Mouse (Mus musculus): ENCODE data around the gene Fetub. TPM values are rescaled to one million over a fixed set of nuclear protein-coding genes. Genes with fewer than 3 reads are reported as not detected.

The Fetub gene
- total and polyA plus RNA-seq, 3 experiments = 0.42 to 15.8 (median 1.0) TPM

DNA sequence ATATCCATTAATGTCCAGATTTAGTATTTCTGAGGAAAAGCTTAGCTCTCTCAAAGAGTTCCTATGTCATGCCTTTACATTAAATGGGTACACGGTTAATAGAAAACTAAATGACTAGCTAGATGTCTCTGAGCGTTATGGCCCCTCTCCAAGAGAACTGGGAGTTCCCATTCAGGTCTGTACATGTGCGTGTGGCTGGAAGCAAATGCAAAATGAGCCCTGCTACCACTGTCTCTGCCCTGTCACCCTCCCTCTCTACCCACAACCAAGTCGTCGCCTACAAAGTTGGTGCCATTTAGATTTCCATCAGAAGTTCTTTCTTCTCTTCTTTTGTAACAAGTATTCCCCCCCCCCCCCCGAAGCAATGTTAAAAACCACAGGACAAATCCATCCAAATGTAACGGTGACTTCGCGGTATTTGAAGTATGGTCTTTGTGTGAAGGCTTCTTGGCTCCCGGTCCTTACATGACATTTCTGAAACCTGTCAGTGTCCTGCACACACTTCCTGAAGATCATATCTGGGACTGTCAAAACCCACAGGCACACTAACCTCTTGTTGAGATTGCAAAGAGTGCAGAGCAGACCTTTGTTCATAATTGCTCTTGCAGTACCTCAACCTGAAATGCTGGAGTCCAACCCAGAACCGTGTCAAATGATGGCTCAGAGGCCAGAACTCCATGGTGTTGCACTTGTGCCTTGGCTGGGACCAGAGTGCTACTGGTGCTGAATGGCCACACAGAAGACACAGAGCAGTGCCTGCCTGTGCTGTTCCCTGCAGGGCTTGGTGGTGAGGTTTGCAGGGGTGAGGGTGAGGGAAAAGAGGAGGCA, 27.2 kb upstream of the Fetub start, which contains the start of gene Ahsg:
TSS of gene Ahsg (plus strand) at position 595 of the 828 bp plus-strand sequence.
- no peaks in the 10 kb centered on the region for H3K79me2 ChIP-seq (replicated peaks; ENCODE audit: control insufficient read depth, extremely low read depth, insufficient read depth, poor library complexity, severe bottlenecking)
- H3K4me2 ChIP-seq (ENCODE audit: insufficient read depth, low read depth, poor library complexity, severe bottlenecking) = no peak within 1 kb of the TSS
- no peak within 1 kb of the TSS for H3K4me3 ChIP-seq (replicated peaks in 1 of 3; ENCODE audit: low read depth in 2 of 3, low read length in 2 of 3, poor library complexity in 1 of 3)
- no peaks in the 10 kb centered on the region for H3K9me3 ChIP-seq (replicated peaks; ENCODE audit: low read length)
- H3K36me3 ChIP-seq (replicated peaks in 1 of 2; ENCODE audit: control insufficient read depth in 1 of 2, insufficient read depth in 1 of 2, low read length in 1 of 2) = no peaks in the 10 kb centered on the region
- H3K27me3 ChIP-seq (replicated peaks) = no peaks in the 10 kb centered on the region
- dilution Hi-C loops (cut with MboI; ENCODE audit: extremely low pct_ligation_motif_present, extremely low pct_unique_long_range_greater_than_20kb, low sequenced_read_pairs) = no loop called here
- H3K9ac ChIP-seq (ENCODE audit: insufficient read depth, low read depth) = no peak within 1 kb of the TSS
- in situ Hi-C loops (cut with MboI; ENCODE audit: low pct_ligation_motif_present, low pct_unique_long_range_greater_than_20kb, low sequenced_read_pairs) = loop anchor here (25.0 kb wide), 1 partner anchor 546 kb away; the partner anchor contains the start of gene Rtp1
- TF ChIP-seq NELFE (IDR thresholded peaks at IDR 0.05; ENCODE audit: low read depth, low read length) = no peak
- no peak for TF ChIP-seq ZMIZ1 (IDR thresholded peaks at IDR 0.05; ENCODE audit: low read depth, low read length)
- TF ChIP-seq IRF4 (IDR thresholded peaks at IDR 0.05; ENCODE audit: low read depth, low read length) = peak; percentile 41; the same call in 1 of the 2 replicates
- no peak for TF ChIP-seq ELF1 (IDR thresholded peaks at IDR 0.05; ENCODE audit: low read depth, low read length)
- TF ChIP-seq MYC (IDR thresholded peaks at IDR 0.05; ENCODE audit: low read depth, low read length) = no peak
- 0 out of 4 replicates have a peak, but pooled peaks cover 0 to 2% of the 10 kb centered on the region in 2 experiments for H3K4me1 ChIP-seq (ENCODE audit: control insufficient read depth in 1 of 2, insufficient read depth in 2 of 2)
- no peak within 1 kb of the TSS for H3K27ac ChIP-seq (ENCODE audit: insufficient read depth, low read depth)
- no peak for DNase-seq (ENCODE audit: extremely low read depth)

- TF ChIP-seq CHD2 (IDR thresholded peaks at IDR 0.05; ENCODE audit: low read length) (no peak), ZNF384 (IDR thresholded peaks at IDR 0.05; ENCODE audit: low read depth, low read length) (no peak), CHD1 (IDR thresholded peaks at IDR 0.05; ENCODE audit: low read depth, low read length) (no peak), MEF2A (IDR thresholded peaks at IDR 0.05; ENCODE audit: borderline replicate concordance, low read depth, low read length) (no peak), NELFE (IDR thresholded peaks at IDR 0.05; ENCODE audit: low read depth, low read length) (no peak), MAX (IDR thresholded peaks at IDR 0.05; ENCODE audit: low read length) (no peak), POLR2A (IDR thresholded peaks at IDR 0.05; ENCODE audit: low read depth, low read length) (no peak), ZC3H11A (IDR thresholded peaks at IDR 0.05; ENCODE audit: low read depth, low read length) (no peak), UBTF (IDR thresholded peaks at IDR 0.05; ENCODE audit: low read depth, low read length) (no peak), MAZ (IDR thresholded peaks at IDR 0.05; ENCODE audit: low read depth, low read length) (no peak), BHLHE40 (IDR thresholded peaks at IDR 0.05; ENCODE audit: low read depth, low read length) (no peak), USF2 (conservative IDR thresholded peaks at IDR 0.05; ENCODE audit: low read depth, low read length) (no peak)
- dilution Hi-C loops (cut with MboI; ENCODE audit: extremely low pct_ligation_motif_present, extremely low pct_unique_long_range_greater_than_20kb, low sequenced_read_pairs) = no loop called here
- Histone ChIP-seq H3K4me3 (replicated peaks in 1 of 3; ENCODE audit: low read depth in 2 of 3, low read length in 2 of 3, poor library complexity in 1 of 3) (no peak overlapping the region), H3K27ac (ENCODE audit: insufficient read depth, low read depth) (no peak overlapping the region), H3K4me2 (ENCODE audit: insufficient read depth, low read depth, poor library complexity, severe bottlenecking) (no peak overlapping the region), H3K79me2 (replicated peaks; ENCODE audit: control insufficient read depth, extremely low read depth, insufficient read depth, poor library complexity, severe bottlenecking) (no peaks in the 10 kb centered on the region), H3K9ac (ENCODE audit: insufficient read depth, low read depth) (no peak overlapping the region), H3K36me3 (replicated peaks in 1 of 2; ENCODE audit: control insufficient read depth in 1 of 2, insufficient read depth in 1 of 2, low read length in 1 of 2) (no peaks in the 10 kb centered on the region), H3K4me1 (ENCODE audit: control insufficient read depth in 1 of 2, insufficient read depth in 2 of 2) (0 out of 4 replicates have a peak, but pooled peaks cover 0 to 2% of the 10 kb centered on the region in 2 experiments), H3K9me3 (replicated peaks; ENCODE audit: low read length) (no peaks in the 10 kb centered on the region), H3K27me3 (replicated peaks) (no peaks in the 10 kb centered on the region)
- in situ Hi-C loops (cut with MboI; ENCODE audit: low pct_ligation_motif_present, low pct_unique_long_range_greater_than_20kb, low sequenced_read_pairs) = loop anchor here (25.0 kb wide), 1 partner anchor 546 kb away; the partner anchor contains the start of gene Rtp1
- no peak for DNase-seq (ENCODE audit: extremely low read depth)
These were observed 26.4 kb upstream of the Fetub start for GRCm38 (mm10) chr16:22891733-22892154.
